Mouse (Mus musculus) embryonic facial prominence, embryonic 11.5 days (tissue): ENCODE data around the gene Rp9. TPM values are rescaled to one million over a fixed set of nuclear protein-coding genes. Genes with fewer than 3 reads are reported as not detected.

Experiments
- ATAC-seq: fragments of 200-750 bp; cut with Nextera tagmentation; replicated peaks from 2 replicates; pipeline ENCODE4 v1.8.0; 2017; ENCODE audit warnings: low read depth; ENCODE audit not compliant: insufficient number of reproducible peaks, low FRiP score, low TSS enrichment
- DNase-seq: peaks from one replicate; pipeline ENCODE4 v3.0.0-alpha.2; 2015; ENCODE audit warnings: low spot score
- H3K27ac ChIP-seq: fragments of 300-500 bp; sonication (generic); replicated peaks from 2 replicates; pipeline ENCODE4 v1.5.1; 2014; ENCODE audit warnings: mild to moderate bottlenecking, low read depth, low read length, control low read depth
- H3K27me3 ChIP-seq: fragments of 300-500 bp; sonication (generic); 2 replicates; pipeline ENCODE4 v1.6.1; 2014; ENCODE audit warnings: mild to moderate bottlenecking, low read length, moderate library complexity, mixed read lengths; ENCODE audit not compliant: control insufficient read depth, insufficient read depth
- H3K36me3 ChIP-seq: fragments of 300-500 bp; sonication (generic); replicated peaks from 2 replicates; pipeline ENCODE4 v1.6.1; 2014; ENCODE audit warnings: low read depth, mild to moderate bottlenecking, low read length, moderate library complexity, mixed read lengths; ENCODE audit not compliant: control insufficient read depth, insufficient read depth
- H3K4me1 ChIP-seq: fragments of 300-500 bp; sonication (generic); 2 replicates; pipeline ENCODE4 v1.6.1; 2014; ENCODE audit warnings: low read length, mixed read lengths; ENCODE audit not compliant: control insufficient read depth, insufficient read depth
- H3K4me2 ChIP-seq: fragments of 300-500 bp; sonication (generic); 2 replicates; pipeline ENCODE4 v1.6.1; 2014; ENCODE audit warnings: low read depth, mild to moderate bottlenecking, control low read depth, low read length, moderate library complexity
- H3K4me3 ChIP-seq: fragments of 300-500 bp; sonication (generic); 2 replicates; pipeline ENCODE4 v1.5.1; 2014; ENCODE audit warnings: low read depth, low read length, control low read depth
- H3K9ac ChIP-seq: fragments of 300-500 bp; sonication (generic); replicated peaks from 2 replicates; pipeline ENCODE4 v1.6.1; 2014; ENCODE audit warnings: mild to moderate bottlenecking, control low read depth, low read length
- H3K9me3 ChIP-seq: fragments of 300-500 bp; sonication (generic); replicated peaks from 2 replicates; pipeline ENCODE4 v1.6.1; 2016; ENCODE audit warnings: mild to moderate bottlenecking, low read length, inconsistent platforms, mixed read lengths; ENCODE audit not compliant: control insufficient read depth
- WGBS: fragments of 180-500 bp; shearing (Covaris S2); extraction: QIAGEN DNeasy Blood & Tissue Kit; methylation state at CpG from one replicate; pipeline ENCODE4 v1.1.7; 2014; 5-methylcytosine and 5-hydroxymethylcytosine counted together
- polyA plus RNA-seq: library from polyadenylated mRNA; unstranded; fragments of >200 nt; fragmentation: Nextera tagmentation; extraction: Ambion mirVana; gene quantifications from 2 replicates; pipeline ENCODE4 v1.2.1, GENCODE M21; 2014

Gene Rp9
- polyA plus RNA-seq, 1 experiment from 2014 or later, result 56.1 TPM

GRCm38 (mm10) chr9:22438826-22439225 is 30.7 kb downstream of the Rp9 start:
- 64% methylated on average over 1 of the region's 1 CpGs for WGBS
- Histone ChIP-seq H3K9ac (no peak overlapping the region), H3K27ac (no peak overlapping the region), H3K36me3 (no peaks in the 10 kb centered on the region), H3K4me3 (no peak overlapping the region), H3K4me1 (no peaks in the 10 kb centered on the region), H3K9me3 (no peaks in the 10 kb centered on the region), H3K27me3 (no peaks in the 10 kb centered on the region), H3K4me2 (no peak overlapping the region)
- DNase-seq (no peak), ATAC-seq (no peak)

- DNase-seq, result no peak
- H3K36me3 ChIP-seq, result no peaks in the 10 kb centered on the region
- no peak overlapping the region for H3K4me2 ChIP-seq
- no peaks in the 10 kb centered on the region for H3K9me3 ChIP-seq
- H3K4me3 ChIP-seq, result no peak overlapping the region
- H3K9ac ChIP-seq, result no peak overlapping the region
- 85% methylated on average over 2 of the region's 2 CpGs for WGBS
- H3K4me1 ChIP-seq, result 0 out of 2 replicates have a peak, but pooled peaks cover 2% of the 10 kb centered on the region
- no peaks in the 10 kb centered on the region for H3K27me3 ChIP-seq
- no peak overlapping the region for H3K27ac ChIP-seq
- no peak for ATAC-seq
Observed at GRCm38 (mm10) chr9:22434101-22434500, 35.4 kb downstream of the Rp9 start.

- Histone ChIP-seq H3K4me3 (no peak overlapping the region), H3K36me3 (no peaks in the 10 kb centered on the region), H3K27ac (no peak overlapping the region), H3K9ac (no peak overlapping the region), H3K27me3 (no peaks in the 10 kb centered on the region), H3K9me3 (no peaks in the 10 kb centered on the region), H3K4me1 (0 out of 2 replicates have a peak, but pooled peaks cover 2% of the 10 kb centered on the region), H3K4me2 (no peak overlapping the region)
- WGBS, result 64% methylated on average over 2 of the region's 2 CpGs
- DNase-seq, result no peak
- no peak for ATAC-seq
Observed at GRCm38 (mm10) chr9:22433221-22433620, 36.3 kb downstream of the Rp9 start.

DNA sequence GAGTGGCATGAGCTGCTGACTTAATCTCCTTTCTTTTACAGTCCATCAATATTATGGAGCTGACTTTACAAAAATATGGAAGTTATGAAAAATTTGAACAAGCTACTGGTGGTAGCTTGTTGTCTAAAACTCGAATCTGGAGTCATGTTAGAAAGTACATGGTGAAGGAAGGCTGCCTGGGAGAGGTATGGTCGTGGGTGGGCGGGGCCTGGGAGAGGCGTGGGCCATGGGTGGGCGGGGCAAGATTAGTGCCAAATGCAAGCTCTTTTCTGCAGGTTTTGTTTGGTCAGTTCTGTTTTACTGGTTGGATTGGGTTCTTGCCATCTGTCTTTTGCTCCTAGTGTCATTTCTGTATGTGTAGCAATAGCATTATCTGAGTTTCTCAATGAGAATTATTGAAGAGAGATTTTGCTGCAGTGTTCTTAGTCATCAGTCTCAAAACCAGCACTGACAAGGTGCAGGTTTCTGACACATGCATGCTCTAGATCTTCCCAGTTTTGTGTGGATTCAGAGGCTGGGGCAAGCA is 39.2 kb downstream of the Rp9 start:
- H3K36me3 ChIP-seq, result no peaks in the 10 kb centered on the region
- ATAC-seq (no peak), DNase-seq (peak; percentile 23)
- H3K4me1 ChIP-seq, result 0 out of 2 replicates have a peak, but pooled peaks cover 2% of the 10 kb centered on the region
- H3K9ac ChIP-seq, result no peak overlapping the region
- H3K4me3 ChIP-seq, result no peak overlapping the region
- H3K4me2 ChIP-seq, result no peak overlapping the region
- 25% methylated on average over 5 of the region's 5 CpGs for WGBS
- H3K9me3 ChIP-seq, result no peaks in the 10 kb centered on the region
- H3K27ac ChIP-seq, result no peak overlapping the region
- no peaks in the 10 kb centered on the region for H3K27me3 ChIP-seq

DNA sequence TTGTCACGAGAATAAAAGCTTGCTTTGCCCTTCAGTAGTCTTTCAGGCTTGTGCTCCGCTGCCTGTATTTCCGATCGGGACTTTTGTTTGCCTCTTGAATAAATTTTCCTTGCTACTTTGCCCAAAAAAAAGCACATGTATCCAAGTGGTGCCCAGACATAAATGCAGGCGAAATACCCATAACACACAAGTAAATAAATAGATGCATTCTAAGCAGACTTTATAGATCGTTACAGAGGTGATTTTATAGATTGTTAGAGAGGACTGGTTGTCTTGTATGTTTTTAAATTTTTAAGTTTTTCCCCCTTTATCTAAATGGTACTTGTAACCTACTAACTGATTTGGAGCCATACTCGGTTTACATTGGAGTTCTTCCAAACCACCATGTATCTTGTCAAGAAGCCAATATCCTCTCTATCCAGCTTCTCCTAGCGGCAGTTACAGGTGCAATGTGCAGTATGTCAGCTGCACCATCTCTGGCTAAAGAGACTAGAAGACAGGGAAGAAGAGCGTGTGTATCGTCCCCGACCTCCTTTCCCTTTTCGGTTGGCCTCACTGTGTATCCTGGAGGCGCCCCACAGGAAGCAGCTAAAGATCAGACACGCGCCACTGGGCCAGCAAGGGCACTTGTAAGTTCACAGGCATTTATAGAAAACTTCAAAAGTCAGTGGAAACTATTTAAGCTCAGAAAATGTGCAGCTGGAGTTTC is 39.9 kb downstream of the Rp9 start:
- H3K9ac ChIP-seq, result no peak overlapping the region
- 0 out of 2 replicates have a peak, but pooled peaks cover 2% of the 10 kb centered on the region for H3K4me1 ChIP-seq
- H3K4me2 ChIP-seq, result no peak overlapping the region
- no peak for ATAC-seq
- H3K9me3 ChIP-seq, result no peaks in the 10 kb centered on the region
- H3K36me3 ChIP-seq, result no peaks in the 10 kb centered on the region
- H3K4me3 ChIP-seq, result no peak overlapping the region
- WGBS, result 58% methylated on average over 15 of the region's 15 CpGs
- DNase-seq, result peak; percentile 52
- no peaks in the 10 kb centered on the region for H3K27me3 ChIP-seq
- no peak overlapping the region for H3K27ac ChIP-seq

GRCm38 (mm10) chr9:22428666-22429410 is 40.7 kb downstream of the Rp9 start:
- WGBS, result 79% methylated on average over 14 of the region's 14 CpGs
- Histone ChIP-seq H3K4me2 (no peak overlapping the region), H3K9ac (no peak overlapping the region), H3K36me3 (no peaks in the 10 kb centered on the region), H3K9me3 (no peaks in the 10 kb centered on the region), H3K4me1 (0 out of 2 replicates have a peak, but pooled peaks cover 2% of the 10 kb centered on the region), H3K27ac (no peak overlapping the region), H3K4me3 (no peak overlapping the region), H3K27me3 (no peaks in the 10 kb centered on the region)
- ATAC-seq (no peak), DNase-seq (no peak)

GRCm38 (mm10) chr9:22428028-22428665 is 41.4 kb downstream of the Rp9 start:
- H3K4me2 ChIP-seq, result no peak overlapping the region
- no peak overlapping the region for H3K4me3 ChIP-seq
- 26% methylated on average over 3 of the region's 4 CpGs for WGBS
- H3K9me3 ChIP-seq, result no peaks in the 10 kb centered on the region
- H3K9ac ChIP-seq, result no peak overlapping the region
- no peak for ATAC-seq
- H3K36me3 ChIP-seq, result no peaks in the 10 kb centered on the region
- no peak for DNase-seq
- H3K4me1 ChIP-seq, result 0 out of 2 replicates have a peak, but pooled peaks cover 2% of the 10 kb centered on the region
- H3K27me3 ChIP-seq, result no peaks in the 10 kb centered on the region
- H3K27ac ChIP-seq, result no peak overlapping the region
